Mouse (Mus musculus) CH12.LX (cell line): ENCODE results near the gene Tmem132d. TPM values are rescaled to one million over a fixed set of nuclear protein-coding genes. Genes with fewer than 3 reads are reported as not detected.

ENCODE experiments used
- DNase-seq: peaks from one replicate; pipeline ENCODE4 v3.0.0-alpha.2; 2013; ENCODE audit errors: extremely low read depth
- H3K27ac ChIP-seq: 2 replicates; pipeline ENCODE4 v1.5.1; 2012; ENCODE audit warnings: low read depth, mild to moderate bottlenecking, control low read depth, moderate library complexity; ENCODE audit not compliant: insufficient read depth
- H3K27me3 ChIP-seq: replicated peaks from 2 replicates; pipeline ENCODE3; 2012; ENCODE audit warnings: inconsistent platforms
- H3K36me3 ChIP-seq, 2 experiments: replicated peaks in 1 of 2; 2 replicates each; pipeline versions ENCODE3 to v1.6.1; 2012; ENCODE audit warnings: inconsistent platforms in 1 of 2, low read length in 1 of 2, mild to moderate bottlenecking in 1 of 2, mixed read lengths in 1 of 2, moderate library complexity in 1 of 2; ENCODE audit not compliant: control insufficient read depth in 1 of 2, insufficient read depth in 1 of 2
- H3K4me1 ChIP-seq, 2 experiments: 2 replicates each; pipeline ENCODE4 v1.6.1; 2012; ENCODE audit warnings: inconsistent platforms in 1 of 2, moderate library complexity in 1 of 2; ENCODE audit not compliant: insufficient read depth in 2 of 2, control insufficient read depth in 1 of 2
- H3K4me2 ChIP-seq: 2 replicates; pipeline ENCODE4 v1.6.1; 2012; ENCODE audit warnings: low read depth, mild to moderate bottlenecking, control low read depth; ENCODE audit not compliant: poor library complexity, insufficient read depth, severe bottlenecking
- H3K4me3 ChIP-seq, 3 experiments: fragments of 150-350 bp in 1 of 3; sonication (generic) in 1 of 3; replicated peaks in 1 of 3; 2 replicates each; pipeline versions ENCODE3 to v1.5.1; 2011 to 2012; ENCODE audit warnings: low read depth in 2 of 3, low read length in 2 of 3, mild to moderate bottlenecking in 2 of 3, moderate library complexity in 2 of 3, control low read depth in 1 of 3, improper control_type of control experiment in 1 of 3, inconsistent platforms in 1 of 3, mixed read lengths in 1 of 3; ENCODE audit not compliant: poor library complexity in 1 of 3
- H3K79me2 ChIP-seq: replicated peaks from 2 replicates; pipeline ENCODE4 v1.6.1; 2012; ENCODE audit warnings: mild to moderate bottlenecking, moderate library complexity; ENCODE audit not compliant: control insufficient read depth, poor library complexity, insufficient read depth, severe bottlenecking; ENCODE audit errors: extremely low read depth
- H3K9ac ChIP-seq: 2 replicates; pipeline ENCODE4 v1.6.1; 2012; ENCODE audit warnings: low read depth, mild to moderate bottlenecking, control low read depth, moderate library complexity; ENCODE audit not compliant: insufficient read depth
- H3K9me3 ChIP-seq: replicated peaks from 2 replicates; pipeline ENCODE3; 2012; ENCODE audit warnings: low read length, inconsistent platforms, mixed read lengths
- BHLHE40 ChIP-seq: IDR thresholded peaks from 2 replicates; pipeline ENCODE4 v1.6.1; 2011; ENCODE audit warnings: mild to moderate bottlenecking, low read depth, low read length, improper control_type of control experiment
- CHD1 ChIP-seq: IDR thresholded peaks from 2 replicates; pipeline ENCODE4 v1.6.1; 2012; ENCODE audit warnings: low read depth, low read length, improper control_type of control experiment, inconsistent platforms
- CHD2 ChIP-seq: IDR thresholded peaks from 2 replicates; pipeline ENCODE4 v1.6.1; 2011; ENCODE audit warnings: low read length, improper control_type of control experiment
- CTCF ChIP-seq, 2 experiments: IDR thresholded peaks in 1 of 2; conservative IDR thresholded peaks in 1 of 2; 2 replicates each; pipeline ENCODE4 v1.5.1; 2011 to 2012; ENCODE audit warnings: low read depth in 2 of 2, low read length in 2 of 2, improper control_type of control experiment in 1 of 2, inconsistent platforms in 1 of 2, mild to moderate bottlenecking in 1 of 2, moderate library complexity in 1 of 2
- ELF1 ChIP-seq: IDR thresholded peaks from 2 replicates; pipeline ENCODE4 v1.6.1; 2014; ENCODE audit warnings: low read depth, mild to moderate bottlenecking, inconsistent platforms, low read length, improper control_type of control experiment
- ETS1 ChIP-seq: conservative IDR thresholded peaks from 2 replicates; pipeline ENCODE4 v1.6.1; 2012; ENCODE audit warnings: low read depth, mild to moderate bottlenecking, inconsistent platforms, low read length, improper control_type of control experiment, moderate library complexity
- GABPA ChIP-seq: IDR thresholded peaks from 2 replicates; pipeline ENCODE4 v1.6.1; 2012; ENCODE audit warnings: low read depth, low read length, improper control_type of control experiment, inconsistent platforms; ENCODE audit not compliant: insufficient replicate concordance
- HCFC1 ChIP-seq: IDR thresholded peaks from 2 replicates; pipeline ENCODE4 v1.6.1; 2012; ENCODE audit warnings: low read depth, mild to moderate bottlenecking, inconsistent platforms, low read length, improper control_type of control experiment
- IRF4 ChIP-seq: IDR thresholded peaks from 2 replicates; pipeline ENCODE4 v1.6.1; 2014; ENCODE audit warnings: low read depth, mild to moderate bottlenecking, inconsistent platforms, low read length, improper control_type of control experiment
- JUN ChIP-seq: IDR thresholded peaks from 2 replicates; pipeline ENCODE4 v1.6.1; 2011; ENCODE audit warnings: low read depth, mild to moderate bottlenecking, low read length, improper control_type of control experiment, moderate library complexity; ENCODE audit not compliant: insufficient read depth
- JUND ChIP-seq: conservative IDR thresholded peaks from 2 replicates; pipeline ENCODE4 v1.6.1; 2011; ENCODE audit warnings: low read depth, low read length, improper control_type of control experiment
- KAT2A ChIP-seq: IDR thresholded peaks from 2 replicates; pipeline ENCODE4 v1.6.1; 2012; ENCODE audit warnings: low read length, improper control_type of control experiment, inconsistent platforms; ENCODE audit not compliant: insufficient replicate concordance
- MAX ChIP-seq: IDR thresholded peaks from 2 replicates; pipeline ENCODE4 v1.6.1; 2011; ENCODE audit warnings: low read length, improper control_type of control experiment
- MAZ ChIP-seq: IDR thresholded peaks from 2 replicates; pipeline ENCODE4 v1.6.1; 2012; ENCODE audit warnings: low read depth, mild to moderate bottlenecking, inconsistent platforms, low read length, improper control_type of control experiment, moderate library complexity
- MEF2A ChIP-seq: IDR thresholded peaks from 2 replicates; pipeline ENCODE4 v1.6.1; 2014; ENCODE audit warnings: low read depth, mild to moderate bottlenecking, inconsistent platforms, low read length, improper control_type of control experiment, borderline replicate concordance
- MXI1 ChIP-seq: IDR thresholded peaks from 2 replicates; pipeline ENCODE4 v1.6.1; 2011; ENCODE audit warnings: mild to moderate bottlenecking, low read depth, low read length, improper control_type of control experiment
- NRF1 ChIP-seq: IDR thresholded peaks from 2 replicates; pipeline ENCODE4 v1.6.1; 2014; ENCODE audit warnings: low read depth, mild to moderate bottlenecking, inconsistent platforms, low read length, improper control_type of control experiment, moderate library complexity
- PAX5 ChIP-seq: IDR thresholded peaks from 2 replicates; pipeline ENCODE4 v1.6.1; 2012; ENCODE audit warnings: low read length, inconsistent platforms, mixed read lengths
- POLR2A ChIP-seq: IDR thresholded peaks from 2 replicates; pipeline ENCODE4 v1.6.1; 2011; ENCODE audit warnings: low read depth, mild to moderate bottlenecking, improper control_type of control experiment, low read length
- POLR2AphosphoS2 ChIP-seq: IDR thresholded peaks from 2 replicates; pipeline ENCODE4 v1.6.1; 2011; ENCODE audit warnings: low read depth, low read length, improper control_type of control experiment
- RAD21 ChIP-seq: IDR thresholded peaks from 2 replicates; pipeline ENCODE4 v1.6.1; 2011; ENCODE audit warnings: low read depth, mild to moderate bottlenecking, low read length, improper control_type of control experiment, moderate library complexity
- SIN3A ChIP-seq: IDR thresholded peaks from 2 replicates; pipeline ENCODE4 v1.6.1; 2012; ENCODE audit warnings: low read length, improper control_type of control experiment, inconsistent platforms
- TBP ChIP-seq: conservative IDR thresholded peaks from 2 replicates; pipeline ENCODE4 v1.6.1; 2011; ENCODE audit warnings: low read depth, low read length, improper control_type of control experiment
- TCF12 ChIP-seq: IDR thresholded peaks from 2 replicates; pipeline ENCODE4 v1.6.1; 2014; ENCODE audit warnings: low read depth, mild to moderate bottlenecking, inconsistent platforms, low read length, improper control_type of control experiment
- UBTF ChIP-seq: IDR thresholded peaks from 2 replicates; pipeline ENCODE4 v1.6.1; 2012; ENCODE audit warnings: low read depth, mild to moderate bottlenecking, inconsistent platforms, low read length, improper control_type of control experiment, moderate library complexity
- USF1 ChIP-seq: IDR thresholded peaks from 2 replicates; pipeline ENCODE4 v1.6.1; 2014; ENCODE audit warnings: low read depth, mild to moderate bottlenecking, inconsistent platforms, low read length, improper control_type of control experiment
- USF2 ChIP-seq: conservative IDR thresholded peaks from 2 replicates; pipeline ENCODE4 v1.6.1; 2011; ENCODE audit warnings: low read depth, low read length, improper control_type of control experiment
- ZC3H11A ChIP-seq: IDR thresholded peaks from 2 replicates; pipeline ENCODE4 v1.6.1; 2012; ENCODE audit warnings: low read depth, mild to moderate bottlenecking, inconsistent platforms, low read length, improper control_type of control experiment
- ZKSCAN1 ChIP-seq: IDR thresholded peaks from 2 replicates; pipeline ENCODE4 v1.6.1; 2012; ENCODE audit warnings: low read depth, inconsistent platforms, low read length, improper control_type of control experiment, borderline replicate concordance
- ZNF384 ChIP-seq: IDR thresholded peaks from 2 replicates; pipeline ENCODE4 v1.6.1; 2012; ENCODE audit warnings: low read depth, low read length, improper control_type of control experiment, inconsistent platforms
- dilution Hi-C: fragments of 300-500 bp; cut with MboI; formaldehyde crosslinking; loops from 2 replicates; pipeline ENCODE4 v1.14.3; 2020; ENCODE audit warnings: low sequenced_read_pairs; ENCODE audit not compliant: extremely low pct_unique_long_range_greater_than_20kb, extremely low pct_ligation_motif_present
- in situ Hi-C: fragments of 300-500 bp; cut with MboI; formaldehyde crosslinking; loops from 3 replicates; pipeline ENCODE4 v1.14.3; 2019; ENCODE audit warnings: low sequenced_read_pairs, low pct_ligation_motif_present, low pct_unique_long_range_greater_than_20kb, mixed read lengths
- polyA plus RNA-seq: library from polyadenylated mRNA; unstranded; fragments of >175 nt; gene quantifications from 2 replicates; pipeline ENCODE4 v1.2.1, GENCODE M21; 2012; ENCODE audit warnings: low read depth; ENCODE audit not compliant: insufficient read length
- total RNA-seq, 2 experiments: library from RNA; depleted of rRNA; stranded (reverse); fragments of 300-350 nt in 1 of 2; fragments of >200 nt in 1 of 2; gene quantifications; 2 replicates each; pipeline ENCODE4 v1.2.3; 2012 to 2014

The Tmem132d gene
- total and polyA plus RNA-seq, 3 experiments, result not detected

DNA sequence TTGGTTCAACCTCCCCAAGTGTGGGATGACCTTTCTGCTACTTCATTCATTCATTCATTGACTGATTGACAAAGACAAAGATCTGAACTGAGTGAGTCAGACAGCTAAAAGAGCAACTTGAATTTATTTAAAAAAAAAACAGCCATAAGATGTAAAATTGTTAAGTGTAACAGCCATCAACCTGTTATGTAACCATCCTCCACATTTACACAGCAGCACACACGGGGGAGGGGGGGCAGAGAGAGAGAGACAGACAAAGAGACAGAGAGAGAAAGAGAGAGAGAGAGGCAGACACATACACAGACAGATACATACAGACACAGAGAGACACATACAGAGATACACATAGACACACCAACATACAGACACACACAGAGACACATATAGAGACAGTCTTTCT, 197.3 kb downstream of the Tmem132d start:
- peaks cover 74% of the 10 kb centered on the region for H3K9me3 ChIP-seq
- TF ChIP-seq POLR2A (no peak), CTCF (conservative IDR thresholded peaks at IDR 0.05 in 1 of 2, IDR thresholded peaks at IDR 0.05 in 1 of 2; ENCODE audit: low read depth in 2 of 2, low read length in 2 of 2) (no peak), ELF1 (no peak), RAD21 (no peak), NRF1 (no peak), HCFC1 (no peak), MAZ (no peak), ZKSCAN1 (no peak), CHD1 (no peak), GABPA (no peak), PAX5 (no peak), USF1 (no peak), JUN (no peak), TCF12 (no peak), USF2 (no peak), CHD2 (no peak), JUND (no peak), TBP (no peak)
- H3K4me3 ChIP-seq, result no peak overlapping the region
- dilution Hi-C loops (no loop called here), in situ Hi-C loops (no loop called here)
- H3K27me3 ChIP-seq, result no peaks in the 10 kb centered on the region
- no peaks in the 10 kb centered on the region for H3K4me1 ChIP-seq
- H3K4me2 ChIP-seq, result no peak overlapping the region
- no peak overlapping the region for H3K27ac ChIP-seq
- H3K9ac ChIP-seq, result no peak overlapping the region
- DNase-seq, result no peak
- no peaks in the 10 kb centered on the region for H3K79me2 ChIP-seq
- no peaks in the 10 kb centered on the region for H3K36me3 ChIP-seq

GRCm38 (mm10) chr5:128233101-128233500, 199.8 kb downstream of the Tmem132d start:
- H3K4me1 ChIP-seq, result no peaks in the 10 kb centered on the region
- no peak for TF ChIP-seq MEF2A
- TF ChIP-seq IRF4, result no peak
- TF ChIP-seq CHD2, result no peak
- TF ChIP-seq UBTF, result no peak
- TF ChIP-seq BHLHE40, result no peak
- no peak for TF ChIP-seq ETS1
- no peak for TF ChIP-seq TBP
- TF ChIP-seq POLR2AphosphoS2, result no peak
- TF ChIP-seq ZC3H11A, result no peak
- TF ChIP-seq MXI1, result no peak
- no peak for TF ChIP-seq KAT2A
- TF ChIP-seq SIN3A, result no peak
- no peak for TF ChIP-seq ZNF384
- no peak for TF ChIP-seq MAX
- TF ChIP-seq, all 38 proteins: peak for 0
- Histone ChIP-seq H3K36me3 (no peaks in the 10 kb centered on the region), H3K27ac (no peak overlapping the region), H3K9me3 (peaks cover 72% of the 10 kb centered on the region), H3K4me3 (no peak overlapping the region), H3K27me3 (no peaks in the 10 kb centered on the region), H3K4me2 (no peak overlapping the region), H3K9ac (no peak overlapping the region), H3K79me2 (no peaks in the 10 kb centered on the region)
- in situ Hi-C loops (no loop called here), dilution Hi-C loops (no loop called here)
- no peak for DNase-seq
